Mouse (Mus musculus) kidney, embryonic 16.5 days (tissue): ENCODE measurements around the gene Slx4ip. TPM values are rescaled to one million over a fixed set of nuclear protein-coding genes. Genes with fewer than 3 reads are reported as not detected.

Experiments used
- ATAC-seq: fragments of 200-750 bp; cut with Nextera tagmentation; 2 replicates; pipeline ENCODE4 v1.8.0; 2017; ENCODE audit warnings: moderate TSS enrichment; ENCODE audit not compliant: low FRiP score, low TSS enrichment
- H3K27ac ChIP-seq: fragments of 300-500 bp; sonication (generic); 2 replicates; pipeline ENCODE4 v1.5.1; 2014; ENCODE audit warnings: low read length
- H3K27me3 ChIP-seq: fragments of 300-500 bp; sonication (generic); 2 replicates; pipeline ENCODE4 v1.6.1; 2014; ENCODE audit warnings: low read length, control low read depth, mixed read lengths; ENCODE audit not compliant: insufficient read depth
- H3K36me3 ChIP-seq: fragments of 300-500 bp; sonication (generic); 2 replicates; pipeline ENCODE4 v1.6.1; 2014; ENCODE audit warnings: low read length, control low read depth, mixed read lengths; ENCODE audit not compliant: insufficient read depth
- H3K4me1 ChIP-seq: fragments of 300-500 bp; sonication (generic); 2 replicates; pipeline ENCODE4 v1.6.1; 2014; ENCODE audit warnings: low read length, control low read depth, mixed read lengths; ENCODE audit not compliant: insufficient read depth
- H3K4me2 ChIP-seq: fragments of 300-500 bp; sonication (generic); replicated peaks from 2 replicates; pipeline ENCODE4 v1.6.1; 2014; ENCODE audit warnings: low read depth, low read length
- H3K4me3 ChIP-seq: fragments of 300-500 bp; sonication (generic); 2 replicates; pipeline ENCODE4 v1.5.1; 2014; ENCODE audit warnings: mild to moderate bottlenecking, low read length
- H3K9ac ChIP-seq: fragments of 300-500 bp; sonication (generic); replicated peaks from 2 replicates; pipeline ENCODE4 v1.6.1; 2014; ENCODE audit warnings: low read length
- H3K9me3 ChIP-seq: fragments of 300-500 bp; sonication (generic); 2 replicates; pipeline ENCODE4 v1.6.1; 2016; ENCODE audit warnings: low read length, control low read depth
- WGBS: fragments of 180-500 bp; shearing (Covaris S2); extraction: QIAGEN DNeasy Blood & Tissue Kit; methylation state at CpG from one replicate; pipeline ENCODE4 v1.1.7; 2014; 5-methylcytosine and 5-hydroxymethylcytosine counted together
- polyA plus RNA-seq: library from polyadenylated mRNA; unstranded; fragments of >200 nt; fragmentation: Nextera tagmentation; extraction: Ambion mirVana; gene quantifications from 2 replicates; pipeline ENCODE4 v1.2.1, GENCODE M21; 2015

Gene Slx4ip
- polyA plus RNA-seq, 1 experiment from 2014 or later, result 6.5 TPM

- Histone ChIP-seq H3K9ac (no peak overlapping the region), H3K9me3 (no peaks in the 10 kb centered on the region), H3K4me3 (no peak overlapping the region), H3K4me2 (no peak overlapping the region), H3K27me3 (no peaks in the 10 kb centered on the region), H3K27ac (no peak overlapping the region), H3K4me1 (no peaks in the 10 kb centered on the region), H3K36me3 (peaks cover 7% of the 10 kb centered on the region; the same call in 1 of the 2 replicates)
- no peak for ATAC-seq
- WGBS, result 82% methylated on average over 3 of the region's 3 CpGs
Observed at GRCm38 (mm10) chr2:136908596-136908995, 17.6 kb downstream of the Slx4ip start.

DNA sequence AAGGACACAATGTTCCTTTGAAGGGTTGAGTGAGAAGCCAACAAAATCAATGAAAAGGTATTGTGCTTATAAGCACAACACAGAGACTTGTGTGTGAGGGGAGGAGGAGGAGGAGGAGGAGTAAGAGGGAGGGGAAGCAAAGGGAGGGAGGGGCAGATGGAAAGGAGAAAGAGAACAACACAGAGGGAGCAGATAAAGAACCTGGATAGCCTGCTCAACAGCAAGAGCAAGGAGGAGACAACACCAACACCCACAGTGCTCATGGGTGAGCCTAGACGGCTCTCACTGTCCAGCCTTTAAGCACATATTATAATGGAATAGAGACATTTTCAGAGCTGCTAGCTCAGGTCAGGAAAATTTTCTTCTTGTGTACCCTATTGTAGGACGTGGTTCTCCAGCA is 18.3 kb downstream of the Slx4ip start:
- Histone ChIP-seq H3K27me3 (no peaks in the 10 kb centered on the region), H3K27ac (no peak overlapping the region), H3K4me1 (no peaks in the 10 kb centered on the region), H3K9me3 (no peaks in the 10 kb centered on the region), H3K4me3 (no peak overlapping the region), H3K9ac (no peak overlapping the region), H3K36me3 (peaks cover 7% of the 10 kb centered on the region; the same call in 1 of the 2 replicates), H3K4me2 (no peak overlapping the region)
- ATAC-seq, result no peak
- 84% methylated on average over 2 of the region's 2 CpGs for WGBS

DNA sequence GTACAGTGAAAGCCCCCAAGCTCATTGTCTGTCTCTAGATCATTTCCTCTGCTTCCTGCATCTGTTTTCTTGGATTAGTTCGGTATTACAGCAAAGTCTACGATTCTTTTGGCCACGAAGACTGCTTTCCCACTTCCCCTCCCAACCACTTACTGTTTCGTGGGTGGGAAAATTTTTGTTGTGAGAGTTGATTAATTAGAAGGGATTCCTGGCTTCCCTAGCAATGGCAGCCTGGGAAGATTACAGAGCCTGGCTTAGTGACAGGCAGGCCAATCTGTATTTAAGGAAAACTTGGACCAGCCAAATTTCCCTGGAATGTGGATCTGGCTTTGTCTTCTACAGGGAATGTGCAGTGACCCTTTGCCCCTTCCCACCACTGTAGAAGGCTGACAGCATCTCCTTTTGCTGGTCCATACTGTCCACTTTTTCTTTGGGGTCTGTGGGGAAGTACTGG is 21.0 kb downstream of the Slx4ip start:
- H3K4me3 ChIP-seq, result no peak overlapping the region
- no peaks in the 10 kb centered on the region for H3K4me1 ChIP-seq
- no peak overlapping the region for H3K4me2 ChIP-seq
- no peak for ATAC-seq
- no peak overlapping the region for H3K9ac ChIP-seq
- 40% methylated on average over 4 of the region's 4 CpGs for WGBS
- no peaks in the 10 kb centered on the region for H3K36me3 ChIP-seq
- H3K9me3 ChIP-seq, result no peaks in the 10 kb centered on the region
- H3K27ac ChIP-seq, result peak overlapping the region; percentile 50; the same call in 1 of the 2 replicates
- H3K27me3 ChIP-seq, result no peaks in the 10 kb centered on the region

DNA sequence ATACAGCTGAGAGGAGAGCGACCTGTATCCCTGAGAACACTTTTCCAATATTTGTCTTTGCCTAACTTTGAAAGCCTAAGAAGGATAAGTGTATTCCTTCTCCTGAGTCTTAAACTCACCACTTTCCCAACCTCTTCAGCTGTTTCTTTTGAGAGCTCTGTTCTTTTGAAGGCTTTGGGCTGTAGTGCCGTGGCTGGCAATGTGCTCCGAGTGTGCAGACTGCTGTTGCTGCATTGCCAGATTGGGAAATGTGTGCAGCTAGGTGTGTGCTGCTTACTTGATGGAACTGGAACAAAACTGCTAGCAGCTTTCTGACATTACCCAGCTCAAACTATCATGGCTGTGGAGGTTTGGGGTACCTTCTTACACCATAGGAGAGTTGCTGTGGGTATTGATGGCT is 22.0 kb downstream of the Slx4ip start:
- H3K4me1 ChIP-seq, result no peaks in the 10 kb centered on the region
- no peak overlapping the region for H3K9ac ChIP-seq
- no peaks in the 10 kb centered on the region for H3K9me3 ChIP-seq
- no peaks in the 10 kb centered on the region for H3K27me3 ChIP-seq
- H3K36me3 ChIP-seq, result no peaks in the 10 kb centered on the region
- no peak overlapping the region for H3K4me2 ChIP-seq
- ATAC-seq, result no peak
- H3K4me3 ChIP-seq, result no peak overlapping the region
- H3K27ac ChIP-seq, result no peak overlapping the region
- WGBS, result 84% methylated on average over 3 of the region's 3 CpGs

- no peak for ATAC-seq
- Histone ChIP-seq H3K27me3 (no peaks in the 10 kb centered on the region), H3K9ac (no peak overlapping the region), H3K4me3 (no peak overlapping the region), H3K27ac (no peak overlapping the region), H3K4me1 (no peaks in the 10 kb centered on the region), H3K9me3 (no peaks in the 10 kb centered on the region), H3K36me3 (no peaks in the 10 kb centered on the region), H3K4me2 (no peak overlapping the region)
- WGBS, result 58% methylated on average over 3 of the region's 3 CpGs
Observed at GRCm38 (mm10) chr2:136914334-136914902, 23.4 kb downstream of the Slx4ip start.

- H3K4me2 ChIP-seq, result no peak overlapping the region
- no peak overlapping the region for H3K27ac ChIP-seq
- no peaks in the 10 kb centered on the region for H3K27me3 ChIP-seq
- no peaks in the 10 kb centered on the region for H3K9me3 ChIP-seq
- WGBS, result 93% methylated on average over 1 of the region's 1 CpGs
- H3K9ac ChIP-seq, result no peak overlapping the region
- 0 out of 2 replicates have a peak, but pooled peaks cover 10% of the 10 kb centered on the region for H3K4me1 ChIP-seq
- H3K36me3 ChIP-seq, result no peaks in the 10 kb centered on the region
- no peak overlapping the region for H3K4me3 ChIP-seq
- ATAC-seq, result no peak
Observed at GRCm38 (mm10) chr2:136919433-136919832, 28.4 kb downstream of the Slx4ip start.

DNA sequence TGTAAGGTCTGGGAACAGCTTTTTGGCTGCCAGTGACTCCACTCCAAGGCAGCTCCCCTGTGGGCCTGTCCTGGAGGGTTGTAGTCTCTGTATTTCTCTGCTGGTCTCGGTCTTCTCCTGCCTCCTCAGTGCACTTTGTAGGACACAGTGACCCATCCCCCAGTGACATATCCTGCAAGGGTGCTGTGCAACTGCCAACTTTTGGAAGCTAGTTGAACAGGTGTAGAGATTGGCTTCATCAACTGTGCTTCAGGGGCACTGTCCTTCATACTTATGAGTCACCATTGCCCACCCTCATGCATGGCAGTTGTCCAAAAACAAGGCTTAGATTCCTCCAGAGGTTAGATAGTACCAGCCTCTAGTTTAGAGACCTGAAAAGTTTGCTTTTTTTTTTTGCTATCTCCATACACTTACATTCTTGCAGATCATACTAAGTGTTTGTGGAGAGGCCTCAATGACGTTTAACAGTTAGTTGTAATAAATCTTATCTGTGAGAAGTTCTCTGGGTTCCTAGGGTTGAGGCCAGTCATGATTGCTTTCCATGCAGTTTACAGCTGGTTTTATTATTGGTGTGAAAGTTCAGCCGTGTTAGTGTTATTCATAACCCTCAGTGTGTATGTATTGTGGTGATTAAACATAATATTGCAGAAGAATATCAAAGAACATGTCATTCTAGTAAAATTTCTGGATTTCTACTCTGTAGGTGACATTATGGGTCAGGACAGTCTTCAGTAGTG is 29.4 kb downstream of the Slx4ip start:
- H3K27me3 ChIP-seq, result no peaks in the 10 kb centered on the region
- no peaks in the 10 kb centered on the region for H3K9me3 ChIP-seq
- no peak overlapping the region for H3K9ac ChIP-seq
- H3K36me3 ChIP-seq, result no peaks in the 10 kb centered on the region
- H3K4me3 ChIP-seq, result no peak overlapping the region
- WGBS, result 57% methylated on average over 3 of the region's 3 CpGs
- H3K4me1 ChIP-seq, result 0 out of 2 replicates have a peak, but pooled peaks cover 10% of the 10 kb centered on the region
- ATAC-seq, result no peak
- no peak overlapping the region for H3K27ac ChIP-seq
- H3K4me2 ChIP-seq, result no peak overlapping the region

DNA sequence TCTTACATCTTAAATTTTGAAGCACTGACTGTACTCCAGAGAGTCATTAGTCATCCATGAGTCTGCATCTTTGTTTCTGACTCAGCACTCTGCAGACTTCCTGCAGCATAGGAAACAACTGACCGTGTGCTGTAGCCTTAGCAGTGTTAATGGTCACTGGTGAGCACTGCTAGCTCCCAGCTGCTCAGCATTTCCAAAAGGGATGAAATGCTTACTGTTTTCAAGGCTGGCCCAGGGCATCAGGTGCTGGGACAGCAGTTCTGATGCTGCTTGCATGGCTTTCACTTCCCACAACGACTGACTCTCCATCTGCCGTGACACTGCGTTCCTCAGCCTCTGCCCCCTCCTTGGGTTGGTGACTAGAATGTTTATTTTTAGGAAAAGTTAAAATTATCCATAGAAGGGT is 30.0 kb downstream of the Slx4ip start:
- Histone ChIP-seq H3K4me1 (0 out of 2 replicates have a peak, but pooled peaks cover 10% of the 10 kb centered on the region), H3K4me3 (no peak overlapping the region), H3K9ac (no peak overlapping the region), H3K36me3 (no peaks in the 10 kb centered on the region), H3K27ac (no peak overlapping the region), H3K9me3 (no peaks in the 10 kb centered on the region), H3K4me2 (no peak overlapping the region), H3K27me3 (no peaks in the 10 kb centered on the region)
- ATAC-seq, result no peak
- WGBS, result 56% methylated on average over 4 of the region's 4 CpGs

DNA sequence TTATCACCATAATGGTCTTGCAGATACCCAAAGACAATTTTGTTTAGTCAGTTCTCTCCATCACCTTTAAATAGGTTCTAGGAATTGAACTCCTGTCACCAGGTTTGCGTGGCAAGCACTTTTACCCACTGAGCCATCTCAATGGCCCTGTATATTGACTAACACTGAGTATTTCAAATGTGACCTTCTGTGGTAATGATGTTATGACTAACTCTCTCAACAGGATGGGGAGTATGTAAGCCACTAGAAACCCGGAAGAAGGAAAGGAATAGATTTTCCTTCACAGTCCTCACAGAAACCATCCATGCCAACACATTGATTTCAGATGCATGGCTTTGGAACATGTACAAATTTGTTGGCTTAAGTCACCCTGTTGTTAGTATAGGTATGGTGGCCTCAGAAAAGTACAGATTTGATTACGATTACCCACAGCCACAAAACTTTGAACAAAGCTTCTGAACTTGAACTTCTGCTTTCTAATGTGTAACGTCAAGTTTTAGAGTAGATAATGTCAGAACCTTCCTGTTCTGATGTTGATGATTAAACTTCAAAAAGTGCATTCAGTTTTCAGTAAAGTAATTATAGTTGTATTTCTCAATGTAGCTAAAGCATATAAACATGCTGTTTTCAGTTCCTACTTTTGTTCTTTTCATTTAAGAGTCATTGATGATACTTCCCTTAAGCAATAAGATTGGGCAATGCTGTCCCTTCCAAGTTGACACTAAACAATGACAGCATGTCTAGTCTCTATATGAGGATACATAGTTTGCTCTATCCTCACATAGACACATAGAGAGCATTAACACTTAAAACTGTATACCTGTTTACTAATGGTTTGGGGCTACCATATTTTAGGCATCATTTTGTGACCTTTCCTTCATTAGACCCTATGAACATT is 45.6 kb downstream of the Slx4ip start:
- ATAC-seq, result no peak
- no peaks in the 10 kb centered on the region for H3K9me3 ChIP-seq
- H3K27ac ChIP-seq, result no peak overlapping the region
- no peaks in the 10 kb centered on the region for H3K4me1 ChIP-seq
- no peak overlapping the region for H3K4me3 ChIP-seq
- H3K27me3 ChIP-seq, result no peaks in the 10 kb centered on the region
- WGBS, result 88% methylated on average over 4 of the region's 4 CpGs
- no peak overlapping the region for H3K9ac ChIP-seq
- H3K4me2 ChIP-seq, result no peak overlapping the region
- no peaks in the 10 kb centered on the region for H3K36me3 ChIP-seq
